Mouse (Mus musculus): ENCODE results near the gene Dido1.
"Not testable (repeated sequence)": the region's sequence is repeated elsewhere in the genome, so short reads cannot be mapped to it uniquely, and the experiment has no call there.

Gene Dido1

GRCm38 (mm10) chr2:180726658-180727442 lies 17.1 kb upstream of the Dido1 start:
- H3K4me1 ChIP-seq (replicated peaks; ENCODE audit: low read depth, low read length), result peaks cover 78% of the 10 kb centered on the region
- H3K36me3 ChIP-seq (ENCODE audit: insufficient read depth, low read length), result peaks cover 42% of the 10 kb centered on the region
- H3K9me3 ChIP-seq (ENCODE audit: low read length), result peaks cover 23% of the 10 kb centered on the region
- no peaks in the 10 kb centered on the region for H3K27me3 ChIP-seq (ENCODE audit: insufficient read depth, low read length)
- H3K4me3 ChIP-seq (replicated peaks; ENCODE audit: low read length), result peak overlapping the region; percentile 79
- TF ChIP-seq CTCF (conservative IDR thresholded peaks at IDR 0.05; ENCODE audit: low read length), result no peak
- no peak for TF ChIP-seq NANOG (IDR thresholded peaks at IDR 0.05; ENCODE audit: borderline replicate concordance, low read length)
- TF ChIP-seq POU5F1 (IDR thresholded peaks at IDR 0.05; ENCODE audit: borderline replicate concordance, low read length), result no peak

- H3K4me3 ChIP-seq (replicated peaks; ENCODE audit: low read length), result peak overlapping the region; percentile 79
- peaks cover 70% of the 10 kb centered on the region for H3K4me1 ChIP-seq (replicated peaks; ENCODE audit: low read depth, low read length)
- peaks cover 50% of the 10 kb centered on the region for H3K36me3 ChIP-seq (ENCODE audit: insufficient read depth, low read length)
- peaks cover 31% of the 10 kb centered on the region for H3K9me3 ChIP-seq (ENCODE audit: low read length)
- no peak for TF ChIP-seq CTCF (conservative IDR thresholded peaks at IDR 0.05; ENCODE audit: low read length)
- no peak for TF ChIP-seq POU5F1 (IDR thresholded peaks at IDR 0.05; ENCODE audit: borderline replicate concordance, low read length)
- no peak for TF ChIP-seq NANOG (IDR thresholded peaks at IDR 0.05; ENCODE audit: borderline replicate concordance, low read length)
- no peaks in the 10 kb centered on the region for H3K27me3 ChIP-seq (ENCODE audit: insufficient read depth, low read length)
Observed at GRCm38 (mm10) chr2:180725856-180726629, 16.2 kb upstream of the Dido1 start.

- peak overlapping the region; percentile 79 for H3K4me3 ChIP-seq (replicated peaks; ENCODE audit: low read length)
- no peaks in the 10 kb centered on the region for H3K27me3 ChIP-seq (ENCODE audit: insufficient read depth, low read length)
- peaks cover 64% of the 10 kb centered on the region for H3K4me1 ChIP-seq (replicated peaks; ENCODE audit: low read depth, low read length)
- TF ChIP-seq NANOG (IDR thresholded peaks at IDR 0.05; ENCODE audit: borderline replicate concordance, low read length) (no peak), CTCF (conservative IDR thresholded peaks at IDR 0.05; ENCODE audit: low read length) (no peak), POU5F1 (IDR thresholded peaks at IDR 0.05; ENCODE audit: borderline replicate concordance, low read length) (no peak)
- peaks cover 56% of the 10 kb centered on the region for H3K36me3 ChIP-seq (ENCODE audit: insufficient read depth, low read length)
- H3K9me3 ChIP-seq (ENCODE audit: low read length), result peaks cover 32% of the 10 kb centered on the region
Observed at GRCm38 (mm10) chr2:180725414-180725778, 15.6 kb upstream of the Dido1 start.

DNA sequence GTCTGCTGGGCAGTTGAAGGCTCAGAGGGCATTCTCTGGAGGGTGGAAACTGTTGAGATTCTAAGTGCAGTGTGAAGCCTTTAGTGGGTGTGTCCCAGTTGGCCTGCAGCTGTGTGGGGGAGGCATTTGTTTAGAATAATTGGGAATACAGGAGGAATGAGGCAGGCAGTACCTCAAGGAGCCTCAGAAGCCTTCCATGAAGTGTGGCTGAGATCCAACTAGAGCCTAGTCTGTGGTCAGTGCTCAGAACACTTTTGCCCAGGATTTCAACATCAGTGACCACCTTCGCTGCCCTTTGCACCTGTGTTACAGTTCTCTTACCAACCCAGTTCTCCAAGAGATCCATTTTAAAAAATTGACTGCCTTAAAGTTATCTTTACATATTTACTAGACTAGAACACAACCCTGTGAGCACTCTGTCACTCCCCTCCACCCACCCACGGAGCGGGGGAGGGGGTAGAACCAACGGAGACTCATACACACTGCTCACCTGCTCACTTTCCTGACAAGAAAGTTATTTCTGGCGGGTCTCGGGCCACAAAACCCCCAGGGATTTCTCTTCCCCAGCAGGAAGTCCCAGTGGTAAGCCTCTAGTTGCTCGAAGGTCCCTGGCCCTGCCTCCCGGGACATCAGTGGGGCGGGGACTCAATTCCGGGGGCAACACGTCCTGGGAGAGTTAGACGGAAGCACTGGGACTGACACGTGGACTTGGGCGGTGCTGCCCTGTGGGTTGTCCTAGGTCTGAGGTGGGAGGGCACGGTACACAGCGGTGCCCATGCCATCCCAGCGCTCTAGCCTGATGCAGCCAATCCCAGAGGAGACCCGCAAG lies 15.0 kb upstream of the Dido1 start, which contains the start of gene Slc17a9:
Slc17a9 (plus strand) TSS at position 679 of the 829 bp plus-strand sequence.
- H3K4me1 ChIP-seq (replicated peaks; ENCODE audit: low read depth, low read length), result peaks cover 59% of the 10 kb centered on the region
- peaks cover 62% of the 10 kb centered on the region for H3K36me3 ChIP-seq (ENCODE audit: insufficient read depth, low read length)
- TF ChIP-seq POU5F1 (IDR thresholded peaks at IDR 0.05; ENCODE audit: borderline replicate concordance, low read length) (no peak), NANOG (IDR thresholded peaks at IDR 0.05; ENCODE audit: borderline replicate concordance, low read length) (no peak), CTCF (conservative IDR thresholded peaks at IDR 0.05; ENCODE audit: low read length) (no peak)
- no peaks in the 10 kb centered on the region for H3K27me3 ChIP-seq (ENCODE audit: insufficient read depth, low read length)
- H3K4me3 ChIP-seq (replicated peaks; ENCODE audit: low read length), result peak within 1 kb of the TSS; percentile 79
- peaks cover 32% of the 10 kb centered on the region for H3K9me3 ChIP-seq (ENCODE audit: low read length)

GRCm38 (mm10) chr2:180723865-180724264 lies 14.1 kb upstream of the Dido1 start:
- Histone ChIP-seq H3K4me1 (replicated peaks; ENCODE audit: low read depth, low read length) (peaks cover 52% of the 10 kb centered on the region), H3K27me3 (ENCODE audit: insufficient read depth, low read length) (no peaks in the 10 kb centered on the region), H3K9me3 (ENCODE audit: low read length) (peaks cover 32% of the 10 kb centered on the region), H3K36me3 (ENCODE audit: insufficient read depth, low read length) (peaks cover 67% of the 10 kb centered on the region), H3K4me3 (replicated peaks; ENCODE audit: low read length) (no peak overlapping the region)
- TF ChIP-seq NANOG (IDR thresholded peaks at IDR 0.05; ENCODE audit: borderline replicate concordance, low read length), result no peak
- TF ChIP-seq CTCF (conservative IDR thresholded peaks at IDR 0.05; ENCODE audit: low read length), result no peak
- TF ChIP-seq POU5F1 (IDR thresholded peaks at IDR 0.05; ENCODE audit: borderline replicate concordance, low read length), result no peak

GRCm38 (mm10) chr2:180722748-180723147 lies 12.9 kb upstream of the Dido1 start:
- peaks cover 32% of the 10 kb centered on the region for H3K9me3 ChIP-seq (ENCODE audit: low read length)
- not testable (repeated sequence) for H3K27me3 ChIP-seq (ENCODE audit: insufficient read depth, low read length); H3K4me3 ChIP-seq (replicated peaks; ENCODE audit: low read length)
- peaks cover 70% of the 10 kb centered on the region for H3K36me3 ChIP-seq (ENCODE audit: insufficient read depth, low read length)
- H3K4me1 ChIP-seq (replicated peaks; ENCODE audit: low read depth, low read length), result peaks cover 45% of the 10 kb centered on the region

DNA sequence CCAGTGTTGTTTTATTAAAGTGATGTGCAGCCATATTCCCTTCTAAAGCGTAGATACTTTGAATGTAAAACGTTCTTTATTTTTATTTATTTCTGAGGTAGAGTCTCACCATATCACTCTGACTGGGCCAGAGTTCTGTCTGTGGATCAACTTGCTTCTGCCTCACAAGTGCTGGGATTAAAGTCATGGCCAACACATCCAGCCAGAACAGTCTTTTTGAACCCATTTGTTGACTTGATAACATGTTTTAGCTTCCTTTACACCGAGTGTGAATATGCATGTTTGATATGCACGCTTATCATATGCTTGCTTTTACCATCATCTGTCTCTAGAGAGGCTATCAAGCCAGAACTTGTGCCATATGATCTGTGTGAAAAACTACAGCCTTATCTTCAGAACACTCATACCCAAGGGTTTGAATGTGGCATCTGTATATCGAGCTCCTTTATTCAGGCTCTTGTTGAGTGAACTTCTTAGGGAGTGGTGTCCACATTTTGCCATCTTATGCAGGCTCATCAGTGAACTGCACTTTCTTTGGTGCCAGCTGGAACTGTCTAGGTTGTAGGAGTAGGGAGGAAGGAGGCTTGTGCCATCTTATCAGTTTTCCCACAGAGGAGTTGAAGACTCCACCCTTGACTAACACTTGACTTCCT lies 2.4 kb upstream of the Dido1 start:
- peak overlapping the region; percentile 99 for H3K4me3 ChIP-seq (replicated peaks; ENCODE audit: low read length)
- H3K9me3 ChIP-seq (ENCODE audit: low read length), result no peaks in the 10 kb centered on the region
- peaks cover 62% of the 10 kb centered on the region for H3K36me3 ChIP-seq (ENCODE audit: insufficient read depth, low read length)
- peaks cover 43% of the 10 kb centered on the region for H3K4me1 ChIP-seq (replicated peaks; ENCODE audit: low read depth, low read length)
- TF ChIP-seq POU5F1 (IDR thresholded peaks at IDR 0.05; ENCODE audit: borderline replicate concordance, low read length) (no peak), CTCF (conservative IDR thresholded peaks at IDR 0.05; ENCODE audit: low read length) (no peak), NANOG (IDR thresholded peaks at IDR 0.05; ENCODE audit: borderline replicate concordance, low read length) (no peak)
- no peaks in the 10 kb centered on the region for H3K27me3 ChIP-seq (ENCODE audit: insufficient read depth, low read length)
